Mouse (Mus musculus): ENCODE measurements around the gene Arxes1. TPM values are rescaled to one million over a fixed set of nuclear protein-coding genes. Genes with fewer than 3 reads are reported as not detected.
"Not testable (repeated sequence)": the region's sequence is repeated elsewhere in the genome, so short reads cannot be mapped to it uniquely, and the experiment has no call there.

The Arxes1 gene
- polyA plus RNA-seq, 1 experiment = 0.81 TPM

- Histone ChIP-seq H3K27me3 (replicated peaks) (no peaks in the 10 kb centered on the region), H3K36me3 (replicated peaks; ENCODE audit: low read length) (no peaks in the 10 kb centered on the region)
- TF ChIP-seq FLI1 (IDR thresholded peaks at IDR 0.05; ENCODE audit: low read length) = no peak
- TF ChIP-seq GATA1 (IDR thresholded peaks at IDR 0.05; ENCODE audit: borderline replicate concordance, low read length) = no peak
Observed at GRCm38 (mm10) chrX:136043726-136044125, 10.6 kb downstream of the Arxes1 start.

GRCm38 (mm10) chrX:136047528-136047927, 14.4 kb downstream of the Arxes1 start:
- H3K27me3 ChIP-seq (replicated peaks) = no peaks in the 10 kb centered on the region
- no peak overlapping the region for H3K4me3 ChIP-seq (replicated peaks)
- H3K36me3 ChIP-seq (replicated peaks; ENCODE audit: low read length) = no peaks in the 10 kb centered on the region
- H3K9me3 ChIP-seq = no peaks in the 10 kb centered on the region
- TF ChIP-seq GATA1 (IDR thresholded peaks at IDR 0.05; ENCODE audit: borderline replicate concordance, low read length) = no peak
- no peak for TF ChIP-seq FLI1 (IDR thresholded peaks at IDR 0.05; ENCODE audit: low read length)
- no peaks in the 10 kb centered on the region for H3K4me1 ChIP-seq

More at GRCm38 (mm10) chrX:136043726-136044125, 10.6 kb downstream of the Arxes1 start:
- H3K9me3 ChIP-seq = no peaks in the 10 kb centered on the region
- H3K4me1 ChIP-seq = no peaks in the 10 kb centered on the region
- H3K4me3 ChIP-seq (replicated peaks) = no peak overlapping the region

GRCm38 (mm10) chrX:136051219-136051618, 18.1 kb downstream of the Arxes1 start:
- Histone ChIP-seq H3K27me3 (replicated peaks) (no peaks in the 10 kb centered on the region), H3K4me1 (no peaks in the 10 kb centered on the region), H3K36me3 (replicated peaks; ENCODE audit: low read length) (no peaks in the 10 kb centered on the region), H3K4me3 (replicated peaks) (no peak overlapping the region), H3K9me3 (no peaks in the 10 kb centered on the region)
- no peak for TF ChIP-seq FLI1 (IDR thresholded peaks at IDR 0.05; ENCODE audit: low read length)

- no peaks in the 10 kb centered on the region for H3K9me3 ChIP-seq
- H3K27me3 ChIP-seq (replicated peaks) = peaks cover 8% of the 10 kb centered on the region
- no peak overlapping the region for H3K4me3 ChIP-seq (replicated peaks)
- H3K36me3 ChIP-seq (replicated peaks; ENCODE audit: low read length) = no peaks in the 10 kb centered on the region
- TF ChIP-seq GATA1 (IDR thresholded peaks at IDR 0.05; ENCODE audit: borderline replicate concordance, low read length) (no peak), FLI1 (IDR thresholded peaks at IDR 0.05; ENCODE audit: low read length) (no peak)
- no peaks in the 10 kb centered on the region for H3K4me1 ChIP-seq
Observed at GRCm38 (mm10) chrX:136060698-136061097, 27.5 kb downstream of the Arxes1 start.

GRCm38 (mm10) chrX:136067201-136067991, 34.2 kb downstream of the Arxes1 start:
- H3K36me3 ChIP-seq (replicated peaks; ENCODE audit: low read length); H3K9me3 ChIP-seq; H3K4me3 ChIP-seq (replicated peaks); H3K27me3 ChIP-seq (replicated peaks); H3K4me1 ChIP-seq: not testable (repeated sequence)

- not testable (repeated sequence) for H3K9me3 ChIP-seq; H3K36me3 ChIP-seq (replicated peaks; ENCODE audit: low read length); H3K4me1 ChIP-seq; H3K4me3 ChIP-seq (replicated peaks); H3K27me3 ChIP-seq (replicated peaks)
Observed at GRCm38 (mm10) chrX:136068020-136068419, 34.9 kb downstream of the Arxes1 start, which contains the start of gene Bex2. Gene Bex2 (minus strand): TSS chrX:136068236.

Other genes starting within 250 kb of the Arxes1 start
- gene Bhlhb9, start 235.8 kb upstream of the Arxes1 start, polyA plus RNA-seq (2012; ENCODE audit: insufficient read depth, low replicate concordance) = 1.7 and 4.1 TPM in 2 replicates
- gene Gprasp2, start 194.3 kb upstream of the Arxes1 start, polyA plus RNA-seq (2012; ENCODE audit: insufficient read depth, low replicate concordance) = not detected in 2 replicates
- 3.4 TPM in 1 of 2 replicates, not detected in the other for gene Arxes2, start 39.5 kb upstream of the Arxes1 start, polyA plus RNA-seq (2012; ENCODE audit: insufficient read depth, low replicate concordance)
- gene Bex2, start 34.9 kb downstream of the Arxes1 start, polyA plus RNA-seq (2012; ENCODE audit: insufficient read depth, low replicate concordance) = 1.1 TPM in 1 of 2 replicates, not detected in the other
- gene Nxf3, start 51.9 kb downstream of the Arxes1 start, polyA plus RNA-seq (2012; ENCODE audit: insufficient read depth, low replicate concordance) = not detected in 2 replicates
- 9.5 TPM in 1 of 2 replicates, not detected in the other for gene Bex4, start 105.6 kb downstream of the Arxes1 start, polyA plus RNA-seq (2012; ENCODE audit: insufficient read depth, low replicate concordance)
- gene Tceal8, start 139.0 kb downstream of the Arxes1 start, polyA plus RNA-seq (2012; ENCODE audit: insufficient read depth, low replicate concordance) = 25.8 TPM in 1 of 2 replicates, not detected in the other
- gene Tceal5, start 170.5 kb downstream of the Arxes1 start, polyA plus RNA-seq (2012; ENCODE audit: insufficient read depth, low replicate concordance) = 0.58 and 2.3 TPM in 2 replicates
- gene Tceal7, start 181.4 kb downstream of the Arxes1 start, polyA plus RNA-seq (2012; ENCODE audit: insufficient read depth, low replicate concordance) = not detected in 2 replicates
- gene Bex1, start 182.1 kb downstream of the Arxes1 start, polyA plus RNA-seq (2012; ENCODE audit: insufficient read depth, low replicate concordance) = 12.7 TPM in 1 of 2 replicates, not detected in the other
- gene Tceal9, start 211.7 kb downstream of the Arxes1 start, polyA plus RNA-seq (2012; ENCODE audit: insufficient read depth, low replicate concordance) = 4.2 and 79.7 TPM in 2 replicates
- gene Bex3, start 236.9 kb downstream of the Arxes1 start, polyA plus RNA-seq (2012; ENCODE audit: insufficient read depth, low replicate concordance) = 46.6 and 242 TPM in 2 replicates

Measured in megakaryocyte, embryonic 14.5 days (primary cell).